Mouse (Mus musculus): Measurements from ENCODE around the gene Srgap2. TPM values are rescaled to one million over a fixed set of nuclear protein-coding genes. Genes with fewer than 3 reads are reported as not detected.

Gene Srgap2
- polyA plus RNA-seq, 1 experiment: 83.8 TPM

DNA sequence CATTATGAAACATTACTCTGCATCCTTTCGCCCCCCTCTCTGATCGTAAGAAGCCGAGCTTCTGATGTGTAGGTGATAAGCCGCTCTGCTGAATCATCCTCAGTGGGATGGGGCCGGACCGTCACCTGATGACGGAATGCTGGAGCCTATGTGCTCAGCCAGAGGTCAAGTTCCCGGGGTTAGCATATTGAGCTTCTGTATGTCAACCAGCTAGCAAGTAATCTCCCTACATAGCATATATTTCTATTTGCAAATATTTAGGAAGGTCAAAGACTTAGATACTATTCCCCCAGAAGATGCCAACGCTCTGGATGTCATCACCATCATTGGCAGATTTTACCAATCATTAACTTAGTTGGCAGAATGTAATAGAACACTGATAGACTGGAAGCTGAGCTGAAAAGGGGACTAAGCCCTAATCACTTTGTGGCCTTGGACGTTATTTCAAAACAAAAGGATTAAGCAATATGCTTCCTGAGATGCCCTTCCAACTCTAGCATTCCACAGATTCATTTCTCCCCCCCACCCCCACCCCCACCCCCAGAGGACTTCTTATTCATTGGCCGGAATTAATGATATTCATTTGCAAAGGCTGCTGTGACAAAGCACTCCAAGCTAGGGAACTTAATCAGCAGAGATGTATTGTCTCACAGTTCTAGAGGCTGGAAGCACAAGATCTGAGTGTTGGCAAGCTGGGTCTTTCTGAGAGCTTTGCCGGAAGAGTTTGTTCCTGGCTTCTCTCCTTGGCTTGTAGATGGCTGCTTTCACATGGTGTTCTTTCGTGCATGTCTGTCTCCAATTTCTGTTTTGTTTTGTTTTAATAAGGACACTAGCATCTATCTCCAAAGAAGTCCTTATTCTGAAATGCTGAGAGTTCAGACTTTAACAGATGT is 19.9 kb upstream of the Srgap2 start:
- H3K27me3 ChIP-seq (ENCODE audit: control insufficient read depth, insufficient read depth, low read length, poor library complexity, severe bottlenecking): no peaks in the 10 kb centered on the region
- no peaks in the 10 kb centered on the region for H3K9me3 ChIP-seq (replicated peaks; ENCODE audit: control insufficient read depth, insufficient read depth, low read length, poor library complexity, severe bottlenecking)
- H3K27ac ChIP-seq (ENCODE audit: insufficient read depth, low read length): no peak overlapping the region
- no peaks in the 10 kb centered on the region for H3K36me3 ChIP-seq (ENCODE audit: control insufficient read depth, insufficient read depth, low read length, poor library complexity, severe bottlenecking)
- no peak overlapping the region for H3K9ac ChIP-seq (ENCODE audit: low read depth, poor library complexity, severe bottlenecking)
- no peaks in the 10 kb centered on the region for H3K4me1 ChIP-seq (ENCODE audit: control insufficient read depth, insufficient read depth, low read length)
- H3K4me3 ChIP-seq (ENCODE audit: low read depth, low read length): no peak overlapping the region
- TF ChIP-seq CTCF (IDR thresholded peaks at IDR 0.05; ENCODE audit: low read depth, low read length) (no peak), EP300 (IDR thresholded peaks at IDR 0.05; ENCODE audit: insufficient read depth, low read depth, low read length) (no peak), POLR2A (IDR thresholded peaks at IDR 0.05; ENCODE audit: insufficient read depth, low read length) (no peak)

DNA sequence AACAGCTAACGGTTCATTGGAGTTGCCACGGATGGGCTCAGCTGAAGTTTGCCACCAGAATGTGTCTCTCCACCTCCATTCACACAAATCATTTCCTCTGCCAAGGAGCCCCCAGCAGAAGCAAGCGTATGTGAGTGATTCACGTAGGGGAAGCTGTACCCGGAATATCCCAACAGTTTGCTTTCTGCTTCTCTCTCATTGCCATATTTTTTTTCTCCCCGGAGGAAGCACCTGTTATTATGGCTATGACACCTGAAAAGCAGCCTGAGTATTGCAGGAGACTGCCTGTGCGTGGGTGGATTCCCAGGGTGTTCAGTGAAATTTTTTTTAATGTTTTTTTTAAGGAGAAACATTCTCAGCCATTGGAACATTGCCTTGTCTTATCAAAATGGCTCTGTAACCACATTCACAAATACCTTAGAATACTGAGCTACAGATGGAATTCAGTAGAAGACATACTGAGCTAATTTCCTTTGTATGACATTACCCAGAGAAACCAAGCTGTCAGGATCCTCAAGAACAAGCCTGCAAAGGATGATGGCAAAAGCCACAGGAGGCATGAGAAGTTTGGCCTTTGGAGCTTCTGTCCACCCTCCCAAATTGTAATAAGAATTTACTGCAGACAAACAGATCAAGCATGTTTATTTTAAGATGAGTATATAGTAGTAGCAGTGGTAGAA is 16.9 kb upstream of the Srgap2 start:
- Histone ChIP-seq H3K4me1 (ENCODE audit: control insufficient read depth, insufficient read depth, low read length) (no peaks in the 10 kb centered on the region), H3K27me3 (ENCODE audit: control insufficient read depth, insufficient read depth, low read length, poor library complexity, severe bottlenecking) (no peaks in the 10 kb centered on the region), H3K9ac (ENCODE audit: low read depth, poor library complexity, severe bottlenecking) (no peak overlapping the region), H3K4me3 (ENCODE audit: low read depth, low read length) (no peak overlapping the region), H3K36me3 (ENCODE audit: control insufficient read depth, insufficient read depth, low read length, poor library complexity, severe bottlenecking) (no peaks in the 10 kb centered on the region), H3K27ac (ENCODE audit: insufficient read depth, low read length) (no peak overlapping the region), H3K9me3 (replicated peaks; ENCODE audit: control insufficient read depth, insufficient read depth, low read length, poor library complexity, severe bottlenecking) (no peaks in the 10 kb centered on the region)
- TF ChIP-seq CTCF (IDR thresholded peaks at IDR 0.05; ENCODE audit: low read depth, low read length): no peak
- TF ChIP-seq POLR2A (IDR thresholded peaks at IDR 0.05; ENCODE audit: insufficient read depth, low read length): no peak
- no peak for TF ChIP-seq EP300 (IDR thresholded peaks at IDR 0.05; ENCODE audit: insufficient read depth, low read depth, low read length)

DNA sequence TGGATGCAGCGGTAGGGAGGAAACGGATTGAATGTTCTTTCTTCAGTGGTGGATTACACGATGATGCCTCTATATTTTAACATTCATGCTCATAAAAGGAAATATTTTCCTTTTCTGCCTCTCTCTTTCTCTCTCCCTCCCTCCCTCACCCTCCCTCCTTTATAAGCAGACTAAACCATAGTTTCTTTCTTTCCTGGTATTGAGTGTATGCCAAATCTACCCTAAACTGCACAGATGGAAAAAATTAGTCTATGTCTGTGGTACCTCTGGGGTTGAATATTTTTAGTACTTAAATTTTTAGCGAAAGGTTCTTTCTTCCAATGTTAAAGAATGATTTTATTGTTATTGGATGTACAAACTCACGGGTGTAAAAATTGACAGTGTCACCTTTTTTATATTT is 14.8 kb upstream of the Srgap2 start:
- no peaks in the 10 kb centered on the region for H3K27me3 ChIP-seq (ENCODE audit: control insufficient read depth, insufficient read depth, low read length, poor library complexity, severe bottlenecking)
- no peak overlapping the region for H3K4me3 ChIP-seq (ENCODE audit: low read depth, low read length)
- H3K4me1 ChIP-seq (ENCODE audit: control insufficient read depth, insufficient read depth, low read length): no peaks in the 10 kb centered on the region
- no peaks in the 10 kb centered on the region for H3K36me3 ChIP-seq (ENCODE audit: control insufficient read depth, insufficient read depth, low read length, poor library complexity, severe bottlenecking)
- no peak for TF ChIP-seq EP300 (IDR thresholded peaks at IDR 0.05; ENCODE audit: insufficient read depth, low read depth, low read length)
- TF ChIP-seq CTCF (IDR thresholded peaks at IDR 0.05; ENCODE audit: low read depth, low read length): no peak
- TF ChIP-seq POLR2A (IDR thresholded peaks at IDR 0.05; ENCODE audit: insufficient read depth, low read length): no peak
- no peak overlapping the region for H3K27ac ChIP-seq (ENCODE audit: insufficient read depth, low read length)
- no peak overlapping the region for H3K9ac ChIP-seq (ENCODE audit: low read depth, poor library complexity, severe bottlenecking)
- H3K9me3 ChIP-seq (replicated peaks; ENCODE audit: control insufficient read depth, insufficient read depth, low read length, poor library complexity, severe bottlenecking): no peaks in the 10 kb centered on the region

DNA sequence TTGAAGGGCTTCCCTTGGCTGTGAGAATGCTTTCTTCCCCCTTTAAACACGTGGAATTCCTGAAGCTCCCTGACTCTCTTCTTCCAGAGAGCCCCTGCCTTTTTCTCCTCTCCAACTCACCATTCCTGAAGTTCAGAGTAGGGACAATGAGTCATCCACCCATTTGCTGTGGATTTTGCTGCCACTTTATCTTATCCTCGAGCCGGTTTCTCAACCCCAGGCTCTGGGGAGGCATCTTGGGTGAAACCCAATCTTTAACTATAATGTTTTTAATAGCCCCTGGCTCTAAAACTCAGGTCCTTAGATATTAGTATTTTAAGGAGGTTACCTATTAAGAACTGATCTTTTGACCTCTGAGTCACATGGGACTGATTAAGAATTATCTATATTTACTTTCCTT is 14.3 kb upstream of the Srgap2 start:
- Histone ChIP-seq H3K9ac (ENCODE audit: low read depth, poor library complexity, severe bottlenecking) (no peak overlapping the region), H3K27me3 (ENCODE audit: control insufficient read depth, insufficient read depth, low read length, poor library complexity, severe bottlenecking) (no peaks in the 10 kb centered on the region), H3K4me1 (ENCODE audit: control insufficient read depth, insufficient read depth, low read length) (no peaks in the 10 kb centered on the region), H3K36me3 (ENCODE audit: control insufficient read depth, insufficient read depth, low read length, poor library complexity, severe bottlenecking) (peaks cover 2% of the 10 kb centered on the region; the same call in 1 of the 2 replicates), H3K4me3 (ENCODE audit: low read depth, low read length) (no peak overlapping the region), H3K27ac (ENCODE audit: insufficient read depth, low read length) (no peak overlapping the region), H3K9me3 (replicated peaks; ENCODE audit: control insufficient read depth, insufficient read depth, low read length, poor library complexity, severe bottlenecking) (no peaks in the 10 kb centered on the region)
- TF ChIP-seq EP300 (IDR thresholded peaks at IDR 0.05; ENCODE audit: insufficient read depth, low read depth, low read length) (no peak), POLR2A (IDR thresholded peaks at IDR 0.05; ENCODE audit: insufficient read depth, low read length) (no peak), CTCF (IDR thresholded peaks at IDR 0.05; ENCODE audit: low read depth, low read length) (no peak)

DNA sequence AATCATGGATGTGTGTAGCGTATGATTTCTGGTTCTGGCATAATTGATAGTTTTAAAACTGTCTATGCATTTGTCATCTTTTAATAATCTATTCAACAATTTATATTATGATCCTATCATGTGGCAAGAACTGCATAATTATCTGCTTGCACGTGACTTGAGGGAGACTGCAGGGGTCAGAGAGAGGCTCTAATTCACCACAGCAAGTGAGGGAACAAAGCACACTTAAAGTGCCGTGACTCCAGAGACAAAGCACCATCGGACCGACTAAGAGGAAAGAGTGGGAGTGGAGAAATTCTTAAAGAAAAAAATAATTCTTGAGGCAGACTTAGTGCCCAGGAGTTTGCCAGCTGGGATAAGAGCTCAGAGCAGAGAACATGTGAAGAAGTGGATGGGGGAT is 13.6 kb upstream of the Srgap2 start:
- Histone ChIP-seq H3K27ac (ENCODE audit: insufficient read depth, low read length) (no peak overlapping the region), H3K36me3 (ENCODE audit: control insufficient read depth, insufficient read depth, low read length, poor library complexity, severe bottlenecking) (peaks cover 2% of the 10 kb centered on the region; the same call in 1 of the 2 replicates), H3K27me3 (ENCODE audit: control insufficient read depth, insufficient read depth, low read length, poor library complexity, severe bottlenecking) (no peaks in the 10 kb centered on the region), H3K4me3 (ENCODE audit: low read depth, low read length) (no peak overlapping the region), H3K9me3 (replicated peaks; ENCODE audit: control insufficient read depth, insufficient read depth, low read length, poor library complexity, severe bottlenecking) (no peaks in the 10 kb centered on the region), H3K4me1 (ENCODE audit: control insufficient read depth, insufficient read depth, low read length) (no peaks in the 10 kb centered on the region), H3K9ac (ENCODE audit: low read depth, poor library complexity, severe bottlenecking) (no peak overlapping the region)
- TF ChIP-seq EP300 (IDR thresholded peaks at IDR 0.05; ENCODE audit: insufficient read depth, low read depth, low read length) (no peak), POLR2A (IDR thresholded peaks at IDR 0.05; ENCODE audit: insufficient read depth, low read length) (no peak), CTCF (IDR thresholded peaks at IDR 0.05; ENCODE audit: low read depth, low read length) (no peak)

DNA sequence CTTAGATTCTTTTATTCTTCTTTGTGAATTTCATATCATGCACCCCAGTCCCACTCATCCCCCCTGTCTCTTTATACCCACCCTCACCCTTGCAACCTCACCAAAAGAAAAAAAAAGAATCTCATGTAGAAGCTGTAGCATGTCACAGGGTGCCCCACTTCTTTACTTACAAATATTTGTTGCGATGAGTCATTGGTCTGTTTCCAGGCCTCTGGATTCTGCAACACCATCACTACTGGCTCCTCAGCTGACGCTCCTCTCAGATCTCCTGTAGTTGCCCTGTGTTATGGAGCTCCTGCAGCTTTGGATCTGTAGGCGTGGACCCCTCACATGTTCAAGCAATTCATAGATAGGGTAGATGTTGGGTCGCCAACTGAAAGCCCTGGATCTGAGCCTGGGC is 12.6 kb upstream of the Srgap2 start:
- Histone ChIP-seq H3K4me3 (ENCODE audit: low read depth, low read length) (no peak overlapping the region), H3K9me3 (replicated peaks; ENCODE audit: control insufficient read depth, insufficient read depth, low read length, poor library complexity, severe bottlenecking) (no peaks in the 10 kb centered on the region)
- TF ChIP-seq EP300 (IDR thresholded peaks at IDR 0.05; ENCODE audit: insufficient read depth, low read depth, low read length) (no peak), POLR2A (IDR thresholded peaks at IDR 0.05; ENCODE audit: insufficient read depth, low read length) (no peak), CTCF (IDR thresholded peaks at IDR 0.05; ENCODE audit: low read depth, low read length) (no peak)

More for the DNA sequence above, 12.6 kb upstream of the Srgap2 start:
- H3K27me3 ChIP-seq (ENCODE audit: control insufficient read depth, insufficient read depth, low read length, poor library complexity, severe bottlenecking): no peaks in the 10 kb centered on the region
- no peak overlapping the region for H3K9ac ChIP-seq (ENCODE audit: low read depth, poor library complexity, severe bottlenecking)
- no peak overlapping the region for H3K27ac ChIP-seq (ENCODE audit: insufficient read depth, low read length)
- no peaks in the 10 kb centered on the region for H3K4me1 ChIP-seq (ENCODE audit: control insufficient read depth, insufficient read depth, low read length)
- peaks cover 2% of the 10 kb centered on the region; the same call in 1 of the 2 replicates for H3K36me3 ChIP-seq (ENCODE audit: control insufficient read depth, insufficient read depth, low read length, poor library complexity, severe bottlenecking)

All from ES-Bruce4 (cell line).